Mouse (Mus musculus) thymus, postnatal 4 days (tissue): ENCODE data around the gene Cyb561d2.

Experiments used
- DNase-seq: peaks from one replicate; pipeline ENCODE4 v3.0.0; 2021

The Cyb561d2 gene

GRCm38 (mm10) chr9:107549297-107550074 is 7.5 kb upstream of the Cyb561d2 start:
- DNase-seq = no peak

- no peak for DNase-seq
These were observed 6.8 kb upstream of the Cyb561d2 start for GRCm38 (mm10) chr9:107548820-107549219.

- DNase-seq = no peak
These were observed 6.0 kb upstream of the Cyb561d2 start for GRCm38 (mm10) chr9:107547957-107548356.

- DNase-seq = peak; percentile 95
These were observed 5.0 kb upstream of the Cyb561d2 start, which contains the start of gene Zmynd10 for GRCm38 (mm10) chr9:107547026-107547425. Gene Zmynd10 (plus strand): TSS chr9:107547298.

GRCm38 (mm10) chr9:107545602-107546001 is 3.6 kb upstream of the Cyb561d2 start:
- DNase-seq = peak; percentile 89

GRCm38 (mm10) chr9:107545199-107545598 is 3.2 kb upstream of the Cyb561d2 start:
- DNase-seq = no peak

GRCm38 (mm10) chr9:107544729-107545128 is 2.7 kb upstream of the Cyb561d2 start:
- DNase-seq = no peak

GRCm38 (mm10) chr9:107544196-107544700 is 2.3 kb upstream of the Cyb561d2 start:
- DNase-seq = no peak

- DNase-seq = no peak
These were observed 1.3 kb upstream of the Cyb561d2 start for GRCm38 (mm10) chr9:107543299-107543698.

GRCm38 (mm10) chr9:107542721-107543120 is 728 bp upstream of the Cyb561d2 start:
- DNase-seq = no peak

- no peak for DNase-seq
These were observed 326 bp upstream of the Cyb561d2 start for GRCm38 (mm10) chr9:107542352-107542686.

GRCm38 (mm10) chr9:107541005-107541404 is 988 bp downstream of the Cyb561d2 start:
- no peak for DNase-seq

- DNase-seq = no peak
These were observed 1.6 kb downstream of the Cyb561d2 start for GRCm38 (mm10) chr9:107540420-107540819.

GRCm38 (mm10) chr9:107539940-107540339 is 2.1 kb downstream of the Cyb561d2 start:
- no peak for DNase-seq

GRCm38 (mm10) chr9:107538711-107539110 is 3.3 kb downstream of the Cyb561d2 start:
- DNase-seq = no peak

GRCm38 (mm10) chr9:107538231-107538630 is 3.8 kb downstream of the Cyb561d2 start:
- no peak for DNase-seq

- DNase-seq = peak; percentile 57
These were observed 7.4 kb downstream of the Cyb561d2 start for GRCm38 (mm10) chr9:107534408-107535202.

GRCm38 (mm10) chr9:107533791-107534407 is 8.1 kb downstream of the Cyb561d2 start, which contains the start of gene Tmem115:
Gene Tmem115 (plus strand): TSS chr9:107533945.
- peak; percentile 87 for DNase-seq

- peak; percentile 94 for DNase-seq
These were observed 15.6 kb downstream of the Cyb561d2 start for GRCm38 (mm10) chr9:107526198-107527026.

GRCm38 (mm10) chr9:107522400-107522711 is 19.6 kb downstream of the Cyb561d2 start:
- DNase-seq = no peak

GRCm38 (mm10) chr9:107521711-107522399 is 20.1 kb downstream of the Cyb561d2 start:
- DNase-seq = peak; percentile 72

GRCm38 (mm10) chr9:107521190-107521589 is 20.8 kb downstream of the Cyb561d2 start:
- DNase-seq = peak; percentile 73
